Mouse (Mus musculus) heart, adult 10 weeks (tissue): ENCODE data around the gene Pxt1. TPM values are rescaled to one million over a fixed set of nuclear protein-coding genes. Genes with fewer than 3 reads are reported as not detected.

Experiments used
- polyA plus RNA-seq: library from polyadenylated mRNA; stranded (reverse); fragments of 350-450 nt; fragmentation: Illumina TruSeq; extraction: RNeasy Lipid Tissue Mini Kit (QIAGEN cat#74804); gene quantifications from one replicate; pipeline ENCODE4 v1.2.3, GENCODE M21; 2014; ENCODE audit warnings: low read depth, low replicate concordance

Pxt1 gene
- polyA plus RNA-seq: not detected

GRCm38 (mm10) chr17:28943740-28944139 lies at the start of gene Pxt1:
TSS of gene Pxt1 (minus strand) at chr17:28943840.

GRCm38 (mm10) chr17:28951831-28952799 lies 8.5 kb upstream of the Pxt1 start, which contains the start of gene Kctd20:
TSS of gene Kctd20 (plus strand) at chr17:28951950.

GRCm38 (mm10) chr17:28915060-28915628 lies 28.5 kb downstream of the Pxt1 start, which contains the start of gene 4930539E08Rik:
TSS of gene 4930539E08Rik (minus strand) at chr17:28915324.

Other genes starting within 250 kb of the Pxt1 start
- gene AC170998.1, start 217.8 kb downstream of the Pxt1 start, polyA plus RNA-seq: not detected
- 0.60 TPM for gene Mapk13, start 174.5 kb downstream of the Pxt1 start, polyA plus RNA-seq
- gene Brpf3, start 142.8 kb downstream of the Pxt1 start, polyA plus RNA-seq: 13.1 TPM
- not detected for gene Pnpla1, start 85.4 kb downstream of the Pxt1 start, polyA plus RNA-seq
- not detected for gene 4930539E08Rik, start 28.5 kb downstream of the Pxt1 start, polyA plus RNA-seq
- 30.7 TPM for gene Kctd20, start 8.1 kb upstream of the Pxt1 start, polyA plus RNA-seq
- 39.2 TPM for gene Stk38, start 64.2 kb upstream of the Pxt1 start, polyA plus RNA-seq
- gene Srsf3, start 88.8 kb upstream of the Pxt1 start, polyA plus RNA-seq: 140 TPM
- gene Cdkn1a, start 147.1 kb upstream of the Pxt1 start, polyA plus RNA-seq: 54.1 TPM
- gene Rab44, start 170.3 kb upstream of the Pxt1 start, polyA plus RNA-seq: 0.10 TPM